Comparison of ENCODE assay signal across 8 mouse cellular contexts in genomic region chr1:34472427-34473300, GRCm38 (mm10). TPM values are rescaled to one million over a fixed set of nuclear protein-coding genes. Genes with fewer than 3 reads are reported as not detected.
DNase-seq lines count a peak whose midpoint lies in the region; ATAC-seq and TF ChIP-seq lines count a peak whose summit lies in the region.

No protein-coding gene starts in this region.

- no peaks in the 10 kb centered on the region for H3K36me3 ChIP-seq in intestine, embryonic 15.5 days
- H3K36me3 ChIP-seq in lung, embryonic 14.5 days (ENCODE audit: insufficient read depth): no peaks in the 10 kb centered on the region
- no peaks in the 10 kb centered on the region for H3K36me3 ChIP-seq in neural tube, embryonic 14.5 days (ENCODE audit: control insufficient read depth, insufficient read depth, low read length)

- no peaks in the 10 kb centered on the region for H3K4me1 ChIP-seq in intestine, embryonic 15.5 days (replicated peaks)
- H3K4me1 ChIP-seq in lung, embryonic 14.5 days (ENCODE audit: insufficient read depth): peaks cover 2% of the 10 kb centered on the region; the same call in 1 of the 2 replicates
- no peaks in the 10 kb centered on the region for H3K4me1 ChIP-seq in neural tube, embryonic 14.5 days (ENCODE audit: control insufficient read depth, insufficient read depth, low read length)

- peak overlapping the region; percentile 57 for H3K4me3 ChIP-seq in intestine, embryonic 15.5 days (replicated peaks)
- H3K4me3 ChIP-seq in lung, embryonic 14.5 days (ENCODE audit: low read depth, low read length): peak overlapping the region; percentile 47
- H3K4me3 ChIP-seq in neural tube, embryonic 14.5 days (ENCODE audit: low read depth, low read length): peak overlapping the region; percentile 38

- peak; percentile 29 for DNase-seq in layer of hippocampus, adult 11-12 months (ENCODE audit: low spot score)
- DNase-seq in layer of hippocampus, postnatal 36 days: no peak
- DNase-seq in c-Kit-positive CD71-positive TER-119-positive erythroid progenitor cells, embryonic 14.5 days (ENCODE audit: low spot score): peak; percentile 38
- DNase-seq in lung, embryonic 14.5 days: peak; percentile 76
- DNase-seq in urinary bladder, postnatal 25 days (ENCODE audit: low spot score): peak; percentile 26

- no peak overlapping the region for H3K27ac ChIP-seq in intestine, embryonic 15.5 days
- no peak overlapping the region; the same call in 1 of the 2 replicates for H3K27ac ChIP-seq in lung, embryonic 14.5 days (ENCODE audit: low read depth)
- no peak overlapping the region for H3K27ac ChIP-seq in neural tube, embryonic 14.5 days (ENCODE audit: low read depth, low read length)

- peak overlapping the region; percentile 57 for H3K9ac ChIP-seq in intestine, embryonic 15.5 days
- H3K9ac ChIP-seq in lung, embryonic 14.5 days: peak overlapping the region; percentile 50
- H3K9ac ChIP-seq in neural tube, embryonic 14.5 days (replicated peaks; ENCODE audit: low read depth, low read length): peak overlapping the region; percentile 44

- TF ChIP-seq CTCF in lung, embryonic 14.5 days (IDR thresholded peaks at IDR 0.05; ENCODE audit: low read depth): no peak

- H3K4me2 ChIP-seq in intestine, embryonic 15.5 days (replicated peaks): peak overlapping the region; percentile 99
- H3K4me2 ChIP-seq in lung, embryonic 14.5 days: peak overlapping the region; percentile 93
- peak overlapping the region; percentile 83 for H3K4me2 ChIP-seq in neural tube, embryonic 14.5 days (ENCODE audit: low read depth, low read length)

- no peaks in the 10 kb centered on the region for H3K9me3 ChIP-seq in intestine, embryonic 15.5 days
- no peaks in the 10 kb centered on the region for H3K9me3 ChIP-seq in lung, embryonic 14.5 days (ENCODE audit: low read depth, low read length)
- no peaks in the 10 kb centered on the region for H3K9me3 ChIP-seq in neural tube, embryonic 14.5 days (ENCODE audit: control insufficient read depth, low read length)

- ATAC-seq in granulocyte monocyte progenitor cell, adult 5-6 weeks (replicated peaks; ENCODE audit: poor library complexity, severe bottlenecking): peak; percentile 71
- ATAC-seq in intestine, embryonic 15.5 days: peak; percentile 77
- ATAC-seq in lung, embryonic 14.5 days (ENCODE audit: insufficient read depth): peak; percentile 68
- ATAC-seq in neural tube, embryonic 14.5 days (ENCODE audit: low read depth): peak; percentile 60; the same call in 1 of the 2 replicates

- H3K27me3 ChIP-seq in intestine, embryonic 15.5 days (replicated peaks): 0 out of 2 replicates have a peak, but pooled peaks cover 6% of the 10 kb centered on the region
- H3K27me3 ChIP-seq in lung, embryonic 14.5 days (ENCODE audit: insufficient read depth, low read length): no peaks in the 10 kb centered on the region; the same call in 1 of the 2 replicates
- H3K27me3 ChIP-seq in neural tube, embryonic 14.5 days (ENCODE audit: control insufficient read depth, insufficient read depth, low read length): peaks cover 16% of the 10 kb centered on the region

- WGBS in intestine, embryonic 15.5 days: under 1% methylated on average over 41 of the region's 43 CpGs
- WGBS in lung, embryonic 14.5 days: under 1% methylated on average over 42 of the region's 43 CpGs
- WGBS in neural tube, embryonic 14.5 days: 1% methylated on average over 42 of the region's 43 CpGs

RNA-seq across cellular contexts. Expression of gene Ptpn18, which starts 13.1 kb away (rescaled TPM):
- 1 to 10 TPM; 5.0 to 5.7 TPM for total RNA-seq in layer of hippocampus, postnatal 36 days (2021)
- total RNA-seq in granulocyte monocyte progenitor cell, adult 5-6 weeks (2014; fragmentation: Nextera tagmentation): 46.9 and 56.7 TPM in 2 replicates
- total RNA-seq in granulocyte monocyte progenitor cell, adult 5-6 weeks (2017): 292 and 344 TPM in 2 replicates
- 22.9 and 28.5 TPM in 2 replicates for polyA plus RNA-seq in intestine, embryonic 15.5 days (2015; fragmentation: Nextera tagmentation; extraction: Ambion mirVana)
- polyA plus RNA-seq in lung, embryonic 14.5 days (2014; fragmentation: Nextera tagmentation; extraction: Ambion mirVana): 43.2 and 48.1 TPM in 2 replicates
- 1.6 and 5.6 TPM in 2 replicates for polyA plus RNA-seq in neural tube, embryonic 14.5 days (2014; fragmentation: Nextera tagmentation; extraction: Ambion mirVana)

RNA-seq across cellular contexts. Expression of gene Prss39, which starts 25.5 kb away (rescaled TPM):
- total RNA-seq in layer of hippocampus, postnatal 36 days (2021): not detected
- total RNA-seq in granulocyte monocyte progenitor cell, adult 5-6 weeks (2014; fragmentation: Nextera tagmentation): 1.2 TPM in 1 of 2 replicates, not detected in the other
- not detected in 2 replicates for total RNA-seq in granulocyte monocyte progenitor cell, adult 5-6 weeks (2017)
- not detected in 2 replicates for polyA plus RNA-seq in intestine, embryonic 15.5 days (2015; fragmentation: Nextera tagmentation; extraction: Ambion mirVana)
- not detected in 2 replicates for polyA plus RNA-seq in lung, embryonic 14.5 days (2014; fragmentation: Nextera tagmentation; extraction: Ambion mirVana)
- polyA plus RNA-seq in neural tube, embryonic 14.5 days (2014; fragmentation: Nextera tagmentation; extraction: Ambion mirVana): not detected in 2 replicates

RNA-seq across cellular contexts. Expression of gene Imp4, which starts 33.0 kb away (rescaled TPM):
- 10 to 100 TPM; 32.8 to 36.6 TPM for total RNA-seq in layer of hippocampus, postnatal 36 days (2021)
- 45.9 and 50.4 TPM in 2 replicates for total RNA-seq in granulocyte monocyte progenitor cell, adult 5-6 weeks (2014; fragmentation: Nextera tagmentation)
- 26.2 and 35.9 TPM in 2 replicates for total RNA-seq in granulocyte monocyte progenitor cell, adult 5-6 weeks (2017)
- polyA plus RNA-seq in intestine, embryonic 15.5 days (2015; fragmentation: Nextera tagmentation; extraction: Ambion mirVana): 109 and 113 TPM in 2 replicates
- 91.1 and 91.2 TPM in 2 replicates for polyA plus RNA-seq in lung, embryonic 14.5 days (2014; fragmentation: Nextera tagmentation; extraction: Ambion mirVana)
- polyA plus RNA-seq in neural tube, embryonic 14.5 days (2014; fragmentation: Nextera tagmentation; extraction: Ambion mirVana): 50.9 and 60.2 TPM in 2 replicates

RNA-seq across cellular contexts. Expression of gene Ccdc115, which starts 33.2 kb away (rescaled TPM):
- 10 to 100 TPM; 17.5 to 19.3 TPM for total RNA-seq in layer of hippocampus, postnatal 36 days (2021)
- total RNA-seq in granulocyte monocyte progenitor cell, adult 5-6 weeks (2014; fragmentation: Nextera tagmentation): 45.7 and 60.2 TPM in 2 replicates
- total RNA-seq in granulocyte monocyte progenitor cell, adult 5-6 weeks (2017): 70.6 and 81.4 TPM in 2 replicates
- polyA plus RNA-seq in intestine, embryonic 15.5 days (2015; fragmentation: Nextera tagmentation; extraction: Ambion mirVana): 60.9 and 61.9 TPM in 2 replicates
- polyA plus RNA-seq in lung, embryonic 14.5 days (2014; fragmentation: Nextera tagmentation; extraction: Ambion mirVana): 50.4 and 51.8 TPM in 2 replicates
- 64.4 and 65.2 TPM in 2 replicates for polyA plus RNA-seq in neural tube, embryonic 14.5 days (2014; fragmentation: Nextera tagmentation; extraction: Ambion mirVana)

Comparison
In these comparisons a context has a peak if more than half of its experiments do, and no peak if none do; other contexts are left out.
1. DNase-seq: peak in layer of hippocampus, adult 11-12 months (single experiment), c-Kit-positive CD71-positive TER-119-positive erythroid progenitor cells, embryonic 14.5 days (single experiment), lung, embryonic 14.5 days (single experiment) and urinary bladder, postnatal 25 days (single experiment); none in layer of hippocampus, postnatal 36 days (0 of 2).
2. Peak in every context shown above with its lines, with median percentiles within 50 percentile points of each other: ATAC-seq, H3K4me2 ChIP-seq, H3K4me3 ChIP-seq and H3K9ac ChIP-seq.